Mouse (Mus musculus) ES-E14 (cell line): Measurements from ENCODE around the gene Dpf2. TPM values are rescaled to one million over a fixed set of nuclear protein-coding genes. Genes with fewer than 3 reads are reported as not detected.

Experiments
- DNase-seq: peaks from one replicate; pipeline ENCODE4 v3.0.0-alpha.2; 2013; ENCODE audit warnings: low read depth, low spot score
- H3K27ac ChIP-seq: 2 replicates; pipeline ENCODE4 v1.5.1; 2012; ENCODE audit warnings: low read depth, mild to moderate bottlenecking, low read length, moderate library complexity, mixed read lengths; ENCODE audit not compliant: poor library complexity, insufficient read depth, severe bottlenecking
- H3K36me3 ChIP-seq: 2 replicates; pipeline ENCODE4 v1.6.1; 2012; ENCODE audit warnings: mild to moderate bottlenecking, low read length, moderate library complexity, mixed read lengths; ENCODE audit not compliant: control insufficient read depth, poor library complexity, insufficient read depth, severe bottlenecking
- H3K4me1 ChIP-seq, 2 experiments: fragments of 150-350 bp in 1 of 2; sonication (generic) in 1 of 2; 2 replicates each; pipeline ENCODE4 v1.6.1; 2012; ENCODE audit warnings: low read length in 2 of 2, mild to moderate bottlenecking in 1 of 2, mixed read lengths in 1 of 2; ENCODE audit not compliant: control insufficient read depth in 2 of 2, insufficient read depth in 2 of 2, poor library complexity in 1 of 2
- H3K4me3 ChIP-seq, 2 experiments: fragments of 150-350 bp in 1 of 2; sonication (generic) in 1 of 2; 2 replicates each; pipeline ENCODE4 v1.5.1; 2012; ENCODE audit warnings: low read length in 2 of 2, low read depth in 1 of 2, mild to moderate bottlenecking in 1 of 2, mixed read lengths in 1 of 2; ENCODE audit not compliant: insufficient read depth in 1 of 2, poor library complexity in 1 of 2, severe bottlenecking in 1 of 2
- H3K9ac ChIP-seq: 2 replicates; pipeline ENCODE4 v1.6.1; 2012; ENCODE audit warnings: low read depth, mild to moderate bottlenecking, low read length, mixed read lengths; ENCODE audit not compliant: poor library complexity, insufficient read depth, severe bottlenecking
- H3K9me3 ChIP-seq: fragments of 150-350 bp; sonication (generic); 2 replicates; pipeline ENCODE4 v1.6.1; 2012; ENCODE audit warnings: low read depth, mild to moderate bottlenecking, low read length; ENCODE audit not compliant: control insufficient read depth, insufficient read depth
- CHD2 ChIP-seq: IDR thresholded peaks from 2 replicates; pipeline ENCODE4 v1.6.1; 2014; ENCODE audit warnings: mild to moderate bottlenecking, low read depth, low read length, inconsistent platforms
- HCFC1 ChIP-seq: IDR thresholded peaks from 2 replicates; pipeline ENCODE4 v1.6.1; 2012; ENCODE audit warnings: low read length, inconsistent platforms, borderline replicate concordance; ENCODE audit not compliant: insufficient read depth
- MAFK ChIP-seq: IDR thresholded peaks from 2 replicates; pipeline ENCODE4 v1.6.1; 2014; ENCODE audit warnings: mild to moderate bottlenecking, low read depth, low read length, inconsistent platforms; ENCODE audit not compliant: insufficient read depth
- ZC3H11A ChIP-seq: IDR thresholded peaks from 2 replicates; pipeline ENCODE4 v1.6.1; 2012; ENCODE audit warnings: low read depth, mild to moderate bottlenecking, inconsistent platforms, low read length, borderline replicate concordance
- ZNF384 ChIP-seq: IDR thresholded peaks from 2 replicates; pipeline ENCODE4 v1.6.1; 2012; ENCODE audit warnings: low read depth, low read length, inconsistent platforms
- in situ Hi-C, 2 experiments: fragments of 600-800 bp; cut with MboI; formaldehyde crosslinking; loops; one replicate each; pipeline ENCODE4 v1.15.1; 2025; ENCODE audit warnings: low sequenced_read_pairs in 2 of 2, inconsistent platforms in 1 of 2; ENCODE audit not compliant: unreplicated experiment in 2 of 2
- total RNA-seq: library from RNA; depleted of rRNA; stranded (reverse); fragments of 300-350 nt; gene quantifications from 2 replicates; pipeline ENCODE4 v1.2.3, GENCODE M21; 2012

Dpf2 gene
- total RNA-seq, 1 experiment = 37.9 TPM

- Histone ChIP-seq H3K36me3 (peaks cover 33% of the 10 kb centered on the region), H3K27ac (no peak overlapping the region), H3K4me1 (peaks cover 0 to 1% of the 10 kb centered on the region in 2 experiments; a peak in 1 of 4 replicates), H3K4me3 (no peak overlapping the region), H3K9ac (no peak overlapping the region), H3K9me3 (no peaks in the 10 kb centered on the region)
- TF ChIP-seq ZC3H11A = no peak
- DNase-seq = no peak
- in situ Hi-C loops = no loop called here
Observed at GRCm38 (mm10) chr19:5937836-5938406, 25.1 kb upstream of the Dpf2 start.

- Histone ChIP-seq H3K9ac (no peak overlapping the region), H3K9me3 (no peaks in the 10 kb centered on the region), H3K27ac (no peak overlapping the region), H3K4me1 (peaks cover 0 to 1% of the 10 kb centered on the region in 2 experiments; a peak in 1 of 4 replicates), H3K4me3 (no peak overlapping the region), H3K36me3 (peaks cover 27% of the 10 kb centered on the region)
- TF ChIP-seq CHD2 (no peak), HCFC1 (no peak), ZNF384 (no peak), MAFK (no peak), ZC3H11A (no peak)
- DNase-seq = no peak
- in situ Hi-C loops = no loop called here
Observed at GRCm38 (mm10) chr19:5937095-5937835, 24.5 kb upstream of the Dpf2 start.

GRCm38 (mm10) chr19:5935691-5936090 is 22.9 kb upstream of the Dpf2 start:
- Histone ChIP-seq H3K27ac (no peak overlapping the region), H3K9me3 (no peaks in the 10 kb centered on the region), H3K36me3 (peaks cover 13% of the 10 kb centered on the region), H3K4me1 (peaks cover 0 to 1% of the 10 kb centered on the region in 2 experiments; a peak in 1 of 4 replicates), H3K4me3 (no peak overlapping the region), H3K9ac (no peak overlapping the region)
- TF ChIP-seq MAFK (no peak), CHD2 (no peak), ZC3H11A (no peak), HCFC1 (no peak), ZNF384 (no peak)
- in situ Hi-C loops = no loop called here
- DNase-seq = no peak

- no peak overlapping the region for H3K9ac ChIP-seq
- H3K4me3 ChIP-seq = no peak overlapping the region
- in situ Hi-C loops = no loop called here
- DNase-seq = no peak
- peaks cover 9% of the 10 kb centered on the region for H3K36me3 ChIP-seq
- no peak overlapping the region for H3K27ac ChIP-seq
- peaks cover 0 to 1% of the 10 kb centered on the region in 2 experiments; a peak in 1 of 4 replicates for H3K4me1 ChIP-seq
- TF ChIP-seq ZNF384 (no peak), CHD2 (no peak), MAFK (no peak), HCFC1 (no peak), ZC3H11A (no peak)
- no peaks in the 10 kb centered on the region for H3K9me3 ChIP-seq
Observed at GRCm38 (mm10) chr19:5935266-5935665, 22.5 kb upstream of the Dpf2 start.
